In the genomic region with DNA sequence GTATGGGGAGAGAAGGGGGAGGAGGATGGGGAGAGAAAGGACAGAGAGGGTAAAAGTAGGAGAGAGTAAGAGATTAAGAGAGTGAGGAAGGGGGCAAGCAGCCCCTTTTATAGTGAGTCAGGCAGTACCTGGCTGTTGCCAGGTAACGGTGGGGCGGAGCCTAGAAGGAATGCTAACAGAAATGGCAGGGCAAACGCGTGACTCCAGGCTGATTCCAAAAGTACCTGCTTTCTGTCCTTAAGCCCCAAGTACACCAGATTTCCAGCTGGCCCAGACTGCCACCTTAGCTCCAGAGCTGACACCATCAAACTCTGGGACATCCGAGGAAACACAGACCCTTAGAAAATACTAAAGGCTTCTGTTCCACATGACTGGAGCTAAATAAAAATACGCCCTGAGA, we compare ENCODE assay signal across 7 mouse cellular contexts. TPM values are rescaled to one million over a fixed set of nuclear protein-coding genes. Genes with fewer than 3 reads are reported as not detected.
DNase-seq lines count a peak whose midpoint lies in the region; ATAC-seq lines count a peak whose summit lies in the region.

No protein-coding gene starts in this region.

- no peak overlapping the region for H3K9ac ChIP-seq in forebrain, embryonic 13.5 days
- no peak overlapping the region for H3K9ac ChIP-seq in kidney, embryonic 16.5 days (replicated peaks; ENCODE audit: low read length)

- no peaks in the 10 kb centered on the region for H3K9me3 ChIP-seq in forebrain, embryonic 13.5 days (replicated peaks)
- H3K9me3 ChIP-seq in kidney, embryonic 16.5 days (ENCODE audit: low read length), result no peaks in the 10 kb centered on the region

- no peak overlapping the region for H3K4me3 ChIP-seq in forebrain, embryonic 13.5 days
- peak overlapping the region; percentile 18 for H3K4me3 ChIP-seq in kidney, embryonic 16.5 days (ENCODE audit: low read length)

- no peak for ATAC-seq in forebrain, embryonic 13.5 days
- no peak; the same call in 1 of the 2 replicates for ATAC-seq in kidney, embryonic 16.5 days (ENCODE audit: low FRiP score, low TSS enrichment)

- peaks cover 35% of the 10 kb centered on the region for H3K4me1 ChIP-seq in forebrain, embryonic 13.5 days
- peaks cover 33% of the 10 kb centered on the region for H3K4me1 ChIP-seq in kidney, embryonic 16.5 days (ENCODE audit: insufficient read depth, low read length)

- H3K27me3 ChIP-seq in forebrain, embryonic 13.5 days, result peaks cover 6% of the 10 kb centered on the region; the same call in 1 of the 2 replicates
- H3K27me3 ChIP-seq in kidney, embryonic 16.5 days (ENCODE audit: insufficient read depth, low read length), result no peaks in the 10 kb centered on the region

- H3K27ac ChIP-seq in forebrain, embryonic 13.5 days, result no peak overlapping the region
- H3K27ac ChIP-seq in kidney, embryonic 16.5 days (ENCODE audit: low read length), result peak overlapping the region; percentile 64

- H3K4me2 ChIP-seq in forebrain, embryonic 13.5 days, result peak overlapping the region; percentile 41
- H3K4me2 ChIP-seq in kidney, embryonic 16.5 days (replicated peaks; ENCODE audit: low read depth, low read length), result peak overlapping the region; percentile 47

- H3K36me3 ChIP-seq in forebrain, embryonic 13.5 days (ENCODE audit: poor library complexity, severe bottlenecking), result no peaks in the 10 kb centered on the region
- H3K36me3 ChIP-seq in kidney, embryonic 16.5 days (ENCODE audit: insufficient read depth, low read length), result no peaks in the 10 kb centered on the region

- WGBS in forebrain, embryonic 13.5 days, result 21% methylated on average over 6 of the region's 6 CpGs
- WGBS in kidney, embryonic 16.5 days, result 28% methylated on average over 6 of the region's 6 CpGs

- peak; percentile 24 for DNase-seq in retina, postnatal 1 day
- DNase-seq in retina, embryonic 14.5 days (ENCODE audit: low spot score), result no peak
- peak; percentile 87 for DNase-seq in lung, postnatal 36 days
- no peak for DNase-seq in urinary bladder, adult 18-20 months (ENCODE audit: low spot score in 2 of 2)
- DNase-seq in spleen, postnatal 36 days (ENCODE audit: low spot score in 2 of 2), result no peak

RNA-seq across cellular contexts. Expression of gene Ablim1, which starts 40.0 kb away (rescaled TPM):
- polyA plus RNA-seq in forebrain, embryonic 13.5 days (2015; fragmentation: Nextera tagmentation; extraction: Ambion mirVana), result 16.5 and 19.2 TPM in 2 replicates
- polyA plus RNA-seq in kidney, embryonic 16.5 days (2015; fragmentation: Nextera tagmentation; extraction: Ambion mirVana), result 39.3 and 43.2 TPM in 2 replicates

Comparison
In these comparisons a context has a peak if more than half of its experiments do, and no peak if none do; other contexts are left out.
1. DNase-seq: peak in retina, postnatal 1 day (single experiment) and lung, postnatal 36 days (single experiment); none in retina, embryonic 14.5 days (single experiment), urinary bladder, adult 18-20 months (0 of 2) and spleen, postnatal 36 days (0 of 2).